Mouse (Mus musculus): ENCODE results near the gene Ly75. TPM values are rescaled to one million over a fixed set of nuclear protein-coding genes. Genes with fewer than 3 reads are reported as not detected.

The Ly75 gene
- polyA plus RNA-seq, 1 experiment from 2014 or later = 1.2 TPM

DNA sequence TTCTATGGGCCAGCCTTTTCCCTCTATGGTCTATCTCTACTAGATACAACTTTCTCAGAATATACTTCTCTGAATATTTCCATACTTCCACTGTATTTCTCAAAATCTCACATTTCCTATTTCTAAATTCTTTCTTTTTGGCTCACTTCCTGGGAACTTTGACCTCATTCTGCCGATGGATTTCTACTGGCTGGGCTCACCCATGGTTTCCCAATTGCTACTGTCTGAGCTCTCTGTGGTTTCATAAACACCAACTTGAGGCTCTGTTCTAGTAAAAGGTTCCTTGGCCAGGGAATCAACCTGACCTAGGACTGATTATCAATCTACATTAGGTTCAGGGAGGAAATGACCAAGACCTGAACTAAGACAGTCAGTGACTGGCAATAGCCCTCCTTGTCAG is 93.7 kb downstream of the Ly75 start:
- H3K36me3 ChIP-seq (replicated peaks) = no peaks in the 10 kb centered on the region
- no peak for ATAC-seq (ENCODE audit: low FRiP score)
- WGBS = 97% methylated on average over 1 of the region's 1 CpGs
- H3K9ac ChIP-seq = no peak overlapping the region
- no peak overlapping the region for H3K4me2 ChIP-seq
- H3K9me3 ChIP-seq = no peaks in the 10 kb centered on the region
- H3K4me1 ChIP-seq = no peaks in the 10 kb centered on the region
- H3K27me3 ChIP-seq = peaks cover 17% of the 10 kb centered on the region
- H3K4me3 ChIP-seq (replicated peaks) = no peak overlapping the region
- H3K27ac ChIP-seq = no peak overlapping the region

DNA sequence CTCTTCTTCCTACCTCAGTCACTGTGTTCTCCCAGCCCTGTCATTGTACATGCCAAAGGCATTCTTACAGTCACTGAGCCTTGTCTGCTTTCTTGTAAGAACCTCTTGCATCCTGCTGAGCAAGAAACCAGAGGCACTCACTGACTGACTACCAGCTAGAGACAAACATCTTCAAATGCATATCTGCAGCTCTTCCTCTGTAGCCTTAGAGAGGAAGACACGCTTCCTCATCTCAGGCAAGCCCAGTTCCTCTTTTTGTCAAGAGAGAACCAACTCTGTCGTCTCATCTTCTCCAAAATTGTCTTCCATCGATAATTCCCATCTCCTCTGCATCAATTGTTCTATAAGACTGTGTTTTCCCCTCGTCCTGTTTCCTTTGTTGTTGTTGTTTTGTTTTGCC is 94.5 kb downstream of the Ly75 start:
- no peak for ATAC-seq (ENCODE audit: low FRiP score)
- H3K27me3 ChIP-seq = peaks cover 25% of the 10 kb centered on the region
- no peak overlapping the region for H3K27ac ChIP-seq
- no peaks in the 10 kb centered on the region for H3K36me3 ChIP-seq (replicated peaks)
- peaks cover 8% of the 10 kb centered on the region for H3K4me1 ChIP-seq
- WGBS = 86% methylated on average over 4 of the region's 4 CpGs
- H3K9me3 ChIP-seq = no peaks in the 10 kb centered on the region
- H3K9ac ChIP-seq = no peak overlapping the region
- no peak overlapping the region for H3K4me2 ChIP-seq
- H3K4me3 ChIP-seq (replicated peaks) = no peak overlapping the region

DNA sequence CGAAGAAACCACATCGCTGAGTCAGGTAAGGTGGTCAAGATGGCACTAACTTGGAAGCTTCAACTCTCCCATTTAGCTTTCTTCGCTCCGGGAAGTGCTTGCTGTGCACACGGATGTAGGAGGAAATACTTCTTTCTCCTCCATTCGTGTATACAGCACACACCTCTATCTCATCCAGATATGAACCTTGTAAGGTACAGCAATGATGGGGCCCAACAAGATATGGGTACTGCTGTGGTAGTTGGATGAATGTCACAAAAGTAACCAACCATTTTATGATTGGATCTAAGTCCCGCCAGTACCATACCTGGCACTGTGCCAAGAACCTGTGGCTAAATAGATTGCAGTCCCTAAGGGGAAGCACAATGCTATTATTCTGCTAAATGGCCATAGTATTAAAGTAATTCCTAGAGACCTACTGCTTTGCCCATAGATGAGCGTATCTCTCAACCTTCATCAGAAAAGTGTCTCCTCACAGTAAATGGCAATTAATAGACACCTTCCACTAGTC is 97.9 kb downstream of the Ly75 start:
- no peaks in the 10 kb centered on the region for H3K36me3 ChIP-seq (replicated peaks)
- no peak overlapping the region for H3K27ac ChIP-seq
- peaks cover 40% of the 10 kb centered on the region for H3K27me3 ChIP-seq
- H3K9me3 ChIP-seq = no peaks in the 10 kb centered on the region
- WGBS = 86% methylated on average over 8 of the region's 8 CpGs
- ATAC-seq (ENCODE audit: low FRiP score) = no peak
- no peak overlapping the region for H3K4me3 ChIP-seq (replicated peaks)
- H3K4me1 ChIP-seq = peaks cover 16% of the 10 kb centered on the region
- H3K9ac ChIP-seq = no peak overlapping the region
- no peak overlapping the region for H3K4me2 ChIP-seq

DNA sequence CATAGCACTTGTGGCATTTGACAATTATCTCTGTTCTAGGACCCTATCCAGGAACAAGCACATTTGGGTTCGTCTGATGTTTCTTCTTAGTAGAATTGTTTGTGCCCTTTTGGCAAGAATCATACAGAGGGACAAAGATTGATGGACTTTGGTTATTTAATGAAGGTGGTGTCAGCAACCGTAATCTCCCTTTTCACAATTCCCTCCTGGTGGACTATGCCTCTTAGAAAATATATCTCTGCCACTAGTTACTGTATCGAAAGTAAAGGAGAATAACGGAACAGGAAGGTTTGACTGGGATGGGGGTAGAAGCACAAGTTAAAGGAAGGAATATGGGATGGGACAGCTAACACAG is 98.7 kb downstream of the Ly75 start, which contains the start of gene Cd302:
Cd302 (minus strand) TSS at position 22 of the 355 bp plus-strand sequence.
- H3K27ac ChIP-seq = no peak within 1 kb of the TSS
- no peak for ATAC-seq (ENCODE audit: low FRiP score)
- peak within 1 kb of the TSS; percentile 46 for H3K4me3 ChIP-seq (replicated peaks)

DNA sequence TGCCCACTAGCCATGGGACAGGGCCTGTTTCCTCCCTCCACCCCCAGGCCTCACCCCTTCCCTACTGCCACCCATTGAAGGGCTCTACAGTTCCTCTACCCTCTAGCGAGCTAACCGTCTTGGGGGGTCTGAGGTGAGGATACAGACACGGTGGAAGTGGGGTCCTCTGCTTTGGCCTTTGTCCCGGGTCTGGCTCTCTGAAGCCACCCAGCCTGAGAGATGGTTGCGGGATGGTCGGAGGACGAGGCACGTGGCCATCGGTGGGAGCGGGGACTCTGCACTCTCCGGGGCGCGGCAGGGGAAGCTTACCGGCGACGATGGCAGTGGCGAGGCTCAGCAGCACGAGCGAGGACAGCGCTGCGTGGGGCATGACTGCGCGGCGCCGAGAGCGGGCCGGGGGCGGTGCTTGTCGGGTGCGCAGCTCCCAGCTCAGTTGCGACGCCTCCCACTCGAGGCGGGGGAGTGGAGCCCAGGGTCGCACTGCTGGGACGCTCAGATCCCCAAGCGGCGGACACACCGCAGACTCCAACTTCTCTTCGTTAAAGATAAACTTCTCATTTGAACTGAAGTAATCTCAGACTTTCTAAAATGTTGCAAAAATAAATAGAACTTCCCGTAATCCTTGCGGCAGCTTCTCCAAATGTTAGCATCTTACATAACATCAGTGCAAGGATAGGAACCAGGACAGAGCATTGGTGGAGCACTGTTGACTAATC is 99.2 kb downstream of the Ly75 start:
- H3K4me1 ChIP-seq = peaks cover 16% of the 10 kb centered on the region
- peak overlapping the region; percentile 46 for H3K4me3 ChIP-seq (replicated peaks)
- H3K9ac ChIP-seq = peak overlapping the region; percentile 51
- peak; percentile 86 for ATAC-seq (ENCODE audit: low FRiP score)
- H3K4me2 ChIP-seq = peak overlapping the region; percentile 92
- H3K9me3 ChIP-seq = no peaks in the 10 kb centered on the region
- WGBS = 1% methylated on average over 41 of the region's 42 CpGs
- H3K27me3 ChIP-seq = peaks cover 40% of the 10 kb centered on the region
- no peaks in the 10 kb centered on the region for H3K36me3 ChIP-seq (replicated peaks)
- no peak overlapping the region for H3K27ac ChIP-seq

More for the DNA sequence above, 98.7 kb downstream of the Ly75 start, which contains the start of gene Cd302:
- Histone ChIP-seq H3K4me2 (peak within 1 kb of the TSS; percentile 92), H3K36me3 (replicated peaks) (no peaks in the 10 kb centered on the region), H3K9me3 (no peaks in the 10 kb centered on the region), H3K9ac (peak within 1 kb of the TSS; percentile 51), H3K4me1 (peaks cover 16% of the 10 kb centered on the region), H3K27me3 (peaks cover 40% of the 10 kb centered on the region)
- 63% methylated on average over 4 of the region's 4 CpGs for WGBS

DNA sequence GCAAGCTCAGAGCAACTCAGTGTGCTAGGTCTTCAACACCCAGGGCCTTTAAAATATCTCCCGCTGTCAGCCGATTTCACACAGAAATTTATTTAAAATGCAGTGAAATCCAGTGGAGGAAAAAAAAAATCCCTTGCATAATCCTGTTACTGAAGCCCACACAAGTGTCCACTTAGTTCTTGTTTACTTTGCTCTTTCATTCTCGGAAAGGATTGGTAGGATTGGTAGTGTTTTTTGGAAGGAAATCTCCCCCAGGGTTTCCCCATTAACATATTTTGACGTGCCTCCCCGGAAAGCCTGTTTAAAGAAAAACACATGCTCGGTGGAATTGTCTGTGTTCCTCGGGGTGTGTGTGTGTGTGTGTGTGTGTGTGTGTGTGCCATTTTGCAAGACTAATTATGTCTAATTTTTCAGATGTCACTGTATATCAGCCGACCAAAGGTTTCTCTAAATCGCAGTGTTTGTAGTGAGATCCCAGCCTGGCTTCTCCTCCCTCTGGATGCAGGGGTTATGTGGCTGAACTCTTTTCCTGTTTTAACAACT is 99.8 kb downstream of the Ly75 start:
- no peaks in the 10 kb centered on the region for H3K36me3 ChIP-seq (replicated peaks)
- peak overlapping the region; percentile 92 for H3K4me2 ChIP-seq
- peaks cover 40% of the 10 kb centered on the region for H3K27me3 ChIP-seq
- H3K27ac ChIP-seq = no peak overlapping the region
- peak overlapping the region; percentile 51 for H3K9ac ChIP-seq
- H3K4me3 ChIP-seq (replicated peaks) = peak overlapping the region; percentile 46
- 0 out of 2 replicates have a peak, but pooled peaks have one; percentile 23 for ATAC-seq (ENCODE audit: low FRiP score)
- H3K9me3 ChIP-seq = no peaks in the 10 kb centered on the region
- WGBS = 9% methylated on average over 9 of the region's 9 CpGs
- H3K4me1 ChIP-seq = peaks cover 16% of the 10 kb centered on the region

DNA sequence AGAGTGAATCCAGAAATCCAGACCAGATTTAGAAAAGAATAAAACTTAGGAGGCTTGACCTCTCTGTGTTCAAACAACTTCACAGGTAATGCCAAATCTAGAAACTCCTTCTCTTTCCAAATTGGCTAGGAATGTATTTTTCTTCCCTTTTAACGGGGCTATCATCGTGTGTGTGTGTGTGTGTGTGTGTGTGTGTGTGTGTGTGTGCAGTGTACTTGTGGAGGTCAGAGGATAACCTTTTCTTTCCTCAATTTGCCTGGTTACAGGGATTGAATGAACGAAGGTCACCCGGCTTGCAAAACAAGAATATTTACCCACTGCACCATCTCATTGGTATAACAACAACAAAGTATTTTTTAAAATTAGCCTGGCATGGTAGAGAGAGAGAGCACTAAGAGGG is 100.5 kb downstream of the Ly75 start:
- H3K4me3 ChIP-seq (replicated peaks) = no peak overlapping the region
- ATAC-seq (ENCODE audit: low FRiP score) = no peak
- H3K4me1 ChIP-seq = peaks cover 16% of the 10 kb centered on the region
- 82% methylated on average over 4 of the region's 4 CpGs for WGBS
- H3K36me3 ChIP-seq (replicated peaks) = no peaks in the 10 kb centered on the region
- H3K27ac ChIP-seq = no peak overlapping the region
- H3K4me2 ChIP-seq = no peak overlapping the region
- peaks cover 40% of the 10 kb centered on the region for H3K27me3 ChIP-seq
- no peak overlapping the region for H3K9ac ChIP-seq
- no peaks in the 10 kb centered on the region for H3K9me3 ChIP-seq

DNA sequence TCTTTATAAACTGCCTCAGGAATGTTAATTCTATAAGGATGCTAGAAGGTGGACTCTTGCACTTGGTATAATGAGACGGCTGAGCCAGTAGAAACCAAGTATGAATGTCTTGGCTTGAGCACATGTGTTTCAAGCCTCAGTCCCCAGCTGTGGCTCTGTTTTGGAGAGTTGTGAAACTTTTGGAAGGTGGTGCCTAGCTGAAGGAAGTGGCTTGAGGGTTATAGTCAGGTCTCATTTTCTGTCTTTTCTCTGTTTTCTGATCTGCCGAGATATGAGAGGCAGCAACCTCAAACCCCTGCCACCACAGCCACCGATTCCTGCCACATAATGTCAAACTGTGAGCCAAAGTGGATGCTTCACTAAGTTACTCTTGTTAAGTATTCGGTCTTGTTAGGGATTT is 104.5 kb downstream of the Ly75 start:
- no peaks in the 10 kb centered on the region for H3K36me3 ChIP-seq (replicated peaks)
- 96% methylated on average over 4 of the region's 4 CpGs for WGBS
- ATAC-seq (ENCODE audit: low FRiP score) = no peak

DNA sequence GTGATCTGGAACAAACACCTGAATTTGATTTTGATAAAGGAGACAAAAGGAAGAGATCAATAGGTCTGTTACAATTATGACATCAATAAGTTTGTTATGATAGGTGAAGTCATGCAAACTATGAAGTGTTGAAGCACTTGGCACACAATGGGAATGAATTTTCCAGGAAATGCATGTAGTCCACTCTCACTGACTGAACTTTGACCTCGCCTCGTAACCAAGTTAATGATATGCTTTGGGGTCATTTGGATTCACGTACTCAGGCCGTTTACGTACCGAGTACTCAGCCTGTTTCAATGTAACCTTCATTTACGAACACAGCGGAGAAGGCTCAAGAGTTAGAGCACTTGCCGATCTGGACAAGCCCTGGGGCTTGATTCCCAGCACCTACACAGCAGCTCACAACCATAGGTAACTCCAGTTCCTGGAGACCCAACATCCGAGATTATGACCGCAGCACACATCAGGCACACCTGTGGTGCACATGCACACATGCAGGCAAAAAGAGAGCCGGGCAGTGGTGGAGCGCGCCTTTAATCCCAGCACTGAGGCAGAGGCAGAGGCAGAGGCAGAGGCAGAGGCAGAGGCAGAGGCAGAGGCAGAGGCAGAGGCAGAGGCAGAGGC is 113.1 kb downstream of the Ly75 start:
- Histone ChIP-seq H3K27me3 (no peaks in the 10 kb centered on the region), H3K4me3 (replicated peaks) (no peak overlapping the region), H3K36me3 (replicated peaks) (no peaks in the 10 kb centered on the region), H3K4me1 (no peaks in the 10 kb centered on the region), H3K27ac (no peak overlapping the region), H3K9me3 (no peaks in the 10 kb centered on the region), H3K4me2 (no peak overlapping the region), H3K9ac (no peak overlapping the region)
- 95% methylated on average over 14 of the region's 14 CpGs for WGBS
- no peak for ATAC-seq (ENCODE audit: low FRiP score)

More for the DNA sequence above, 104.5 kb downstream of the Ly75 start:
- Histone ChIP-seq H3K4me2 (no peak overlapping the region), H3K4me3 (replicated peaks) (no peak overlapping the region), H3K9me3 (no peaks in the 10 kb centered on the region), H3K9ac (no peak overlapping the region), H3K4me1 (peaks cover 9% of the 10 kb centered on the region), H3K27me3 (peaks cover 14% of the 10 kb centered on the region), H3K27ac (no peak overlapping the region)

DNA sequence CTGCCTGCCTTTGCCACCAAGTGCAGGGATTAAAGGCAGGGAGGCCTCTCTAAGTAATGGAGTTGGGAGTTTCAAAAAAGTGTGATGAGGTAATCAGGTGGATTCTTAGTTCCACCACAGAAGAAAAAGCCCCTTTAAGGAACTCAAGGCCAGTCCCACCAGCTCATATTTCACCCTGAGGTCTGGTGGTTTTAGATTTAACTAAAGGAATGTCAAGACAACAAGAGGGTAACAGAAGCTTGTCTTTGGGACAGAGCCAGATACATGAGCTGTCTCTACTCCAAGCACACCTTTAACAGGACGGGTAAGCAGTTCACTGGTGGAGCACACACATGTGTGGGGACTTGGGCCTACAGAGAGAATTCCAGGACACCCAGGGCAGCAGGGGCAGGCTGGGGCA is 115.5 kb downstream of the Ly75 start:
- Histone ChIP-seq H3K9ac (no peak overlapping the region), H3K27ac (no peak overlapping the region), H3K27me3 (no peaks in the 10 kb centered on the region), H3K4me3 (replicated peaks) (no peak overlapping the region), H3K4me2 (no peak overlapping the region), H3K4me1 (no peaks in the 10 kb centered on the region), H3K9me3 (no peaks in the 10 kb centered on the region), H3K36me3 (replicated peaks) (no peaks in the 10 kb centered on the region)
- ATAC-seq (ENCODE audit: low FRiP score) = no peak
- WGBS = 60% methylated on average over 1 of the region's 1 CpGs

DNA sequence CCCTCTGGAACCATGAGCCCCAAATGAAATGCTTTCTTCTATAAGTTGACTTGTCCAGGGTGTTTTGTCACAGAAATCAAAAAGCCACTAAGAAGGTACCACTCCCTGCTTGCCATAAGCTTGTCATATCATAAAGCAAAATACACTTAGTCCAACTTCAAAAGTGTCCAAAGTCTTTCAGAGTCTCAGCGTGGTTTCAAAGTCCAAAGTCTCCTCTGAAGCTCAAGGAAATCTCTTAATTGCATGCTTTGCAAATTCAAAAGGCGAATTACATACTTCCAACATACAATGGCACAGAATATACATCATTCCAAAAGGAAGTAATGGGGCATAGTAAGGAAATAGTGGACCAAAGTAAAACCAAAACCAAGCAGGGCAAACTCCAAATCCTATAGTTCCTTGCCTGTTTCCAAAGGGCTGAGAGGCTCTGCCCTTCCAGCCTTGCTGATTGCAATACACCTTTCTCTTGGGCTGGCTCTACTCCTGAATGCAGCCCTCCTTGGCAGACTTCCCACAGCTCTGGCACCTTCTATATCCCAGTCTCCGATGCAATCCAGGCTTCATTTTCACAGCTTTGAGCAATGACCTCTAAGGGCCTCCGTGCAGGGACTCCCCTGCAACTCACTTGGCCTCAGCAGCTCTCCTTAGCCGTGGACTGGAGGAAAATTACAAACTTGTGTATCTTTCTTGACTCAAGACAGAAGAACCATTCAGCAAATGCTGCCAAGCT is 122.3 kb downstream of the Ly75 start:
- 86% methylated on average over 5 of the region's 5 CpGs for WGBS

DNA sequence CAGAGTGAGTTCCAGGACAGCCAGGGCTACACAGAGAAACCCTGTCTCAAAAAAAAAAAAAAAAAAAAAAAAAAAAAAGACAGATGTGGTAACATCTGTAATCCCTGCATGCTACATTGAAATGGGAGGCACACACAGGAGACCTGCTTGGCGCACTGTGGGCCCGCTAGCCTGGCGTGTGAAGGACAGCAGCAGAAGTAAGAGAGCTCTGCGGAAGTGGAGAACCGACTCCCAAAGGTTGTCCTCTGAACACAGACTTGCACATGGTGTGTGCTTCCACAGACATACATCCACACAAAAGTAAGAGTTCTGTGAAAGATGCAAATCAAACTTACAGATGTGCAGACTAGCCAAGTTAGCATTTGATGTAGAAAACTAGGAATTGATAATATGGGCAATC is 123.9 kb downstream of the Ly75 start:
- no peak overlapping the region for H3K9ac ChIP-seq
- WGBS = 95% methylated on average over 5 of the region's 5 CpGs
- ATAC-seq (ENCODE audit: low FRiP score) = no peak
- no peaks in the 10 kb centered on the region for H3K27me3 ChIP-seq
- no peak overlapping the region for H3K4me2 ChIP-seq
- no peaks in the 10 kb centered on the region for H3K4me1 ChIP-seq
- H3K9me3 ChIP-seq = 0 out of 2 replicates have a peak, but pooled peaks cover 6% of the 10 kb centered on the region
- H3K27ac ChIP-seq = no peak overlapping the region
- H3K4me3 ChIP-seq (replicated peaks) = no peak overlapping the region
- H3K36me3 ChIP-seq (replicated peaks) = 0 out of 2 replicates have a peak, but pooled peaks cover 3% of the 10 kb centered on the region

More for the DNA sequence above, 122.3 kb downstream of the Ly75 start:
- Histone ChIP-seq H3K9ac (no peak overlapping the region), H3K27ac (no peak overlapping the region), H3K4me1 (no peaks in the 10 kb centered on the region), H3K36me3 (replicated peaks) (no peaks in the 10 kb centered on the region), H3K9me3 (0 out of 2 replicates have a peak, but pooled peaks cover 6% of the 10 kb centered on the region), H3K27me3 (no peaks in the 10 kb centered on the region), H3K4me3 (replicated peaks) (no peak overlapping the region), H3K4me2 (no peak overlapping the region)
- no peak for ATAC-seq (ENCODE audit: low FRiP score)
